Mouse (Mus musculus) testis, adult 2 months (tissue): ENCODE measurements at regions not wholly inside any gene's neighbourhood (a gene's known extent, or its start where the extent isn't known, plus 50 kb on each side); places are given as distances from the start of the nearest gene placed in this dataset.

Experiments
- CTCF ChIP-seq: fragments of 200-500 bp; IDR thresholded peaks from 2 replicates; pipeline ENCODE4 v1.5.1; 2012; ENCODE audit warnings: low read depth, mild to moderate bottlenecking, inconsistent platforms, low read length, moderate library complexity; ENCODE audit not compliant: control insufficient read depth, insufficient read depth, insufficient replicate concordance
- POLR2A ChIP-seq: fragments of 200-500 bp; IDR thresholded peaks from 2 replicates; pipeline ENCODE4 v1.6.1; 2012; ENCODE audit warnings: low read depth, mild to moderate bottlenecking, inconsistent platforms, low read length, moderate library complexity; ENCODE audit not compliant: control insufficient read depth

DNA sequence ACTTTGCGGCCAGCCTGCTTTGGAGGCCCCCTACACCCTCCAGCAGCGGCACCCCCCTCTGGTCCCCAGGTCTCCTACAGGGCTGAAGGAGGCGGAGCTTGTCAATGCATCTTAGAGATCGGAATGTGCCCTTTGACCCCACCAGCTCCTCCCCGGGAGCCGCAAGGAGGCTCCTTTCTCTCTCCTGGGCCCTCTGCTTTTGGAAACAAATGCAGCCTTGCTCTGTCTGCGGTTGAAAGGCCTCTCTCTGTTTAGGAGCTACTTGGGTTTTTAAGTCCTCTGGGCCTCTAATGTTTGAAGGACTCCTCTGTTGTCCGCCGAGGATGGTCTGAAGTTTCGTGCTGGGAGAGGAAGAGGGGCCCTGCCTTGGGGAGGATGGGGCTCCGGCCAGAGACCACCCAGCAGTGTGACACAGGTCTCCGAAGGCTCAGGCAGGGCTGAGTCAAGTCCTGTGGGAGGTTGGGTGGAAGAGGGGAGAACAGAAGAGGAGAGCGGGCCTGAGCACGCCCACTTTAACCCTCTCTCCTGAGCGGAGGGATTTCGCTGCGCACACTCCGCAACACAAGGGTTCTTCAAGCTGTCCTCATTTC is 102.1 kb upstream of the Gm26897 start:
- TF ChIP-seq POLR2A (no peak), CTCF (no peak)
